Mouse (Mus musculus) MEL (cell line): ENCODE data around the gene Thap3. TPM values are rescaled to one million over a fixed set of nuclear protein-coding genes. Genes with fewer than 3 reads are reported as not detected.

ENCODE experiments used
- DNase-seq: peaks from one replicate; pipeline ENCODE4 v3.0.0; 2011; ENCODE audit warnings: low read depth, low spot score
- H3K27ac ChIP-seq: 2 replicates; pipeline ENCODE4 v1.5.1; 2012; ENCODE audit warnings: low read depth, mild to moderate bottlenecking, control low read depth, low read length, moderate library complexity; ENCODE audit not compliant: control insufficient read depth
- H3K27me3 ChIP-seq, 2 experiments: fragments of 150-350 bp in 1 of 2; sonication (generic) in 1 of 2; 2 replicates each; pipeline ENCODE4 v1.6.1; 2012; ENCODE audit warnings: low read length in 2 of 2, mild to moderate bottlenecking in 2 of 2, improper control_type of control experiment in 1 of 2, moderate library complexity in 1 of 2; ENCODE audit not compliant: insufficient read depth in 2 of 2, control insufficient read depth in 1 of 2
- H3K36me3 ChIP-seq, 2 experiments: 2 replicates each; pipeline ENCODE4 v1.6.1; 2012 to 2014; ENCODE audit warnings: low read length in 2 of 2, improper control_type of control experiment in 1 of 2, inconsistent platforms in 1 of 2, mild to moderate bottlenecking in 1 of 2; ENCODE audit not compliant: insufficient read depth in 2 of 2, control insufficient read depth in 1 of 2
- H3K4me1 ChIP-seq, 2 experiments: fragments of 150-350 bp in 1 of 2; sonication (generic) in 1 of 2; 2 replicates each; pipeline ENCODE4 v1.6.1; 2012; ENCODE audit warnings: low read length in 2 of 2, improper control_type of control experiment in 1 of 2, mild to moderate bottlenecking in 1 of 2; ENCODE audit not compliant: insufficient read depth in 2 of 2, control insufficient read depth in 1 of 2
- H3K4me3 ChIP-seq, 2 experiments: fragments of 150-350 bp in 1 of 2; sonication (generic) in 1 of 2; 2 replicates each; pipeline ENCODE4 v1.5.1; 2012; ENCODE audit warnings: low read depth in 2 of 2, low read length in 2 of 2, mild to moderate bottlenecking in 2 of 2, moderate library complexity in 2 of 2, control low read depth in 1 of 2, improper control_type of control experiment in 1 of 2; ENCODE audit not compliant: control insufficient read depth in 1 of 2, insufficient read depth in 1 of 2
- H3K79me2 ChIP-seq: 2 replicates; pipeline ENCODE4 v1.6.1; 2012; ENCODE audit warnings: mild to moderate bottlenecking, low read length, moderate library complexity; ENCODE audit not compliant: control insufficient read depth, poor library complexity, insufficient read depth
- H3K9ac ChIP-seq: 2 replicates; pipeline ENCODE4 v1.6.1; 2012; ENCODE audit warnings: low read depth, mild to moderate bottlenecking, control low read depth, low read length, moderate library complexity; ENCODE audit not compliant: control insufficient read depth, poor library complexity, severe bottlenecking
- H3K9me3 ChIP-seq: fragments of 150-350 bp; sonication (generic); replicated peaks from 2 replicates; pipeline ENCODE4 v1.6.1; 2012; ENCODE audit warnings: mild to moderate bottlenecking, low read length, improper control_type of control experiment, moderate library complexity; ENCODE audit not compliant: insufficient read depth
- BHLHE40 ChIP-seq: IDR thresholded peaks from 2 replicates; pipeline ENCODE4 v1.6.1; 2012; ENCODE audit warnings: low read depth, mild to moderate bottlenecking, inconsistent platforms, low read length, improper control_type of control experiment, borderline replicate concordance
- CHD1 ChIP-seq: IDR thresholded peaks from 2 replicates; pipeline ENCODE4 v1.6.1; 2012; ENCODE audit warnings: low read depth, mild to moderate bottlenecking, inconsistent platforms, low read length, improper control_type of control experiment
- CHD2 ChIP-seq: IDR thresholded peaks from 2 replicates; pipeline ENCODE4 v1.6.1; 2011; ENCODE audit warnings: low read length, improper control_type of control experiment
- CTCF ChIP-seq, 3 experiments: IDR thresholded peaks in 2 of 3; conservative IDR thresholded peaks in 1 of 3; 2 replicates each; pipeline ENCODE4 v1.5.1; 2011 to 2012; ENCODE audit warnings: low read length in 3 of 3, low read depth in 2 of 3, mild to moderate bottlenecking in 2 of 3, improper control_type of control experiment in 1 of 3, inconsistent platforms in 1 of 3, mixed read lengths in 1 of 3, moderate library complexity in 1 of 3; ENCODE audit not compliant: control insufficient read depth in 1 of 3, insufficient read depth in 1 of 3, poor library complexity in 1 of 3, severe bottlenecking in 1 of 3
- E2F4 ChIP-seq: IDR thresholded peaks from 2 replicates; pipeline ENCODE4 v1.6.1; 2011; ENCODE audit warnings: low read depth, low read length, improper control_type of control experiment, borderline replicate concordance
- ELF1 ChIP-seq: IDR thresholded peaks from 2 replicates; pipeline ENCODE4 v1.6.1; 2014; ENCODE audit warnings: low read depth, mild to moderate bottlenecking, inconsistent platforms, low read length, improper control_type of control experiment, moderate library complexity
- EP300 ChIP-seq, 2 experiments: IDR thresholded peaks; 2 replicates each; pipeline ENCODE4 v1.6.1; 2011; ENCODE audit warnings: improper control_type of control experiment in 2 of 2, low read length in 2 of 2, low read depth in 1 of 2, mild to moderate bottlenecking in 1 of 2
- ETS1 ChIP-seq: IDR thresholded peaks from 2 replicates; pipeline ENCODE4 v1.6.1; 2012; ENCODE audit warnings: low read depth, mild to moderate bottlenecking, inconsistent platforms, low read length, improper control_type of control experiment, moderate library complexity
- GATA1 ChIP-seq: IDR thresholded peaks from 2 replicates; pipeline ENCODE4 v1.6.1; 2011; ENCODE audit warnings: low read depth, low read length, improper control_type of control experiment
- JUND ChIP-seq: IDR thresholded peaks from 2 replicates; pipeline ENCODE4 v1.6.1; 2011; ENCODE audit warnings: low read depth, mild to moderate bottlenecking, improper control_type of control experiment, low read length
- KAT2A ChIP-seq: conservative IDR thresholded peaks from 2 replicates; pipeline ENCODE4 v1.6.1; 2012; ENCODE audit warnings: low read depth, low read length, improper control_type of control experiment, inconsistent platforms
- MAX ChIP-seq: IDR thresholded peaks from 2 replicates; pipeline ENCODE4 v1.6.1; 2011; ENCODE audit warnings: low read length, improper control_type of control experiment
- MEF2A ChIP-seq: IDR thresholded peaks from 2 replicates; pipeline ENCODE4 v1.6.1; 2014; ENCODE audit warnings: low read depth, mild to moderate bottlenecking, inconsistent platforms, low read length, improper control_type of control experiment; ENCODE audit not compliant: poor library complexity, insufficient replicate concordance, severe bottlenecking; ENCODE audit errors: extremely low read depth
- MYB ChIP-seq: IDR thresholded peaks from 2 replicates; pipeline ENCODE4 v1.6.1; 2011; ENCODE audit warnings: mild to moderate bottlenecking, low read depth, low read length, improper control_type of control experiment
- NELFE ChIP-seq: IDR thresholded peaks from 2 replicates; pipeline ENCODE4 v1.6.1; 2011; ENCODE audit warnings: low read depth, low read length, improper control_type of control experiment
- POLR2A ChIP-seq, 2 experiments: IDR thresholded peaks; 2 replicates each; pipeline ENCODE4 v1.6.1; 2011 to 2012; ENCODE audit warnings: low read length in 2 of 2, mild to moderate bottlenecking in 2 of 2, control low read depth in 1 of 2, improper control_type of control experiment in 1 of 2, low read depth in 1 of 2, moderate library complexity in 1 of 2; ENCODE audit not compliant: control insufficient read depth in 1 of 2, insufficient read depth in 1 of 2, poor library complexity in 1 of 2
- POLR2AphosphoS2 ChIP-seq: IDR thresholded peaks from 2 replicates; pipeline ENCODE4 v1.6.1; 2011; ENCODE audit warnings: low read length, improper control_type of control experiment
- POLR2AphosphoS5 ChIP-seq: IDR thresholded peaks from 2 replicates; pipeline ENCODE4 v1.6.1; 2012; ENCODE audit warnings: low read depth, borderline replicate concordance, mild to moderate bottlenecking, inconsistent platforms, low read length, moderate library complexity, mixed read lengths
- TCF12 ChIP-seq: IDR thresholded peaks from 2 replicates; pipeline ENCODE4 v1.6.1; 2014; ENCODE audit warnings: low read depth, mild to moderate bottlenecking, inconsistent platforms, low read length, improper control_type of control experiment, moderate library complexity
- USF1 ChIP-seq: IDR thresholded peaks from 2 replicates; pipeline ENCODE4 v1.6.1; 2014; ENCODE audit warnings: low read depth, mild to moderate bottlenecking, inconsistent platforms, low read length, improper control_type of control experiment, moderate library complexity
- ZKSCAN1 ChIP-seq: IDR thresholded peaks from 2 replicates; pipeline ENCODE4 v1.6.1; 2012; ENCODE audit warnings: low read depth, mild to moderate bottlenecking, inconsistent platforms, low read length, improper control_type of control experiment, moderate library complexity
- ZNF384 ChIP-seq: IDR thresholded peaks from 2 replicates; pipeline ENCODE4 v1.6.1; 2012; ENCODE audit warnings: low read depth, mild to moderate bottlenecking, inconsistent platforms, low read length, improper control_type of control experiment
- polyA plus RNA-seq, 2 experiments: library from polyadenylated mRNA; stranded (reverse) in 1 of 2; unstranded in 1 of 2; fragments of >175 nt in 1 of 2; fragments of >200 nt in 1 of 2; gene quantifications; 2 replicates each; pipeline versions ENCODE4 v1.2.1 to v1.2.4; 2012; ENCODE audit warnings: low replicate concordance in 2 of 2, low read depth in 1 of 2; ENCODE audit not compliant: insufficient read length in 2 of 2, insufficient read depth in 1 of 2, missing spikeins in 1 of 2
- total RNA-seq: library from RNA; depleted of rRNA; stranded (reverse); fragments of 300-350 nt; gene quantifications from 2 replicates; pipeline ENCODE4 v1.2.3, GENCODE M21; 2012

The Thap3 gene
- total and polyA plus RNA-seq, 3 experiments: 13.7 to 17.2 TPM; not detected in 1

DNA sequence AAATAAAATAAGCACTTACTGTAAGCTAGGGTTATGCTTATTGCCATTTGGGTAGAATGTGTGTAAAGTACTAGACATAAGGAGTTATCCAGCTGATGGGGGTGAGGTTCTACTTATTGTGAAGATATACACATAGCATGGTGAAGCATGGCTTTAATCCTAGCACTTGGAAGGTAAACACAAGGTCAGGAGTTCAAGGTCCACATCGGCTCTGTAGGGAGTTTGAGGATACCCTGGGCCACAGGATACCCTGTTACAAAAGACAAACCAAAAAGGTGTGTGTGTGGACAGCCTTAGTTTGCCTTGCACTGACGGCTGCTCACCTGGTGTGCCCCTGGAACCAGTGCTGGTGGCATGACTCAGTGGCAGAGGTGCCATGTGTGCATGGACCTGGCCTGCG, 50.7 kb downstream of the Thap3 start:
- Histone ChIP-seq H3K4me1 (peaks cover 0 to 15% of the 10 kb centered on the region in 2 experiments; a peak in 3 of 4 replicates), H3K9ac (no peak overlapping the region), H3K9me3 (no peaks in the 10 kb centered on the region), H3K27ac (no peak overlapping the region), H3K36me3 (peaks cover 0 to 19% of the 10 kb centered on the region in 2 experiments), H3K27me3 (no peaks in the 10 kb centered on the region), H3K79me2 (peaks cover 79% of the 10 kb centered on the region), H3K4me3 (no peak overlapping the region)
- TF ChIP-seq USF1: no peak
- TF ChIP-seq POLR2AphosphoS5: no peak
- TF ChIP-seq KAT2A: no peak
- no peak for TF ChIP-seq CTCF (IDR thresholded peaks at IDR 0.05 in 2 of 3, conservative IDR thresholded peaks at IDR 0.05 in 1 of 3; ENCODE audit: control insufficient read depth in 1 of 3, insufficient read depth in 1 of 3, low read depth in 2 of 3, low read length in 3 of 3, poor library complexity in 1 of 3, severe bottlenecking in 1 of 3)
- TF ChIP-seq NELFE: no peak
- no peak for TF ChIP-seq MYB
- TF ChIP-seq BHLHE40: no peak
- no peak for TF ChIP-seq CHD1
- TF ChIP-seq EP300 (IDR thresholded peaks at IDR 0.05; ENCODE audit: low read depth in 1 of 2, low read length in 2 of 2): no peak
- TF ChIP-seq CHD2: no peak
- no peak for TF ChIP-seq JUND
- no peak for TF ChIP-seq MEF2A
- TF ChIP-seq POLR2AphosphoS2: no peak
- no peak for TF ChIP-seq ETS1
- TF ChIP-seq ELF1: no peak
- TF ChIP-seq TCF12: no peak
- no peak for TF ChIP-seq E2F4
- no peak for DNase-seq

DNA sequence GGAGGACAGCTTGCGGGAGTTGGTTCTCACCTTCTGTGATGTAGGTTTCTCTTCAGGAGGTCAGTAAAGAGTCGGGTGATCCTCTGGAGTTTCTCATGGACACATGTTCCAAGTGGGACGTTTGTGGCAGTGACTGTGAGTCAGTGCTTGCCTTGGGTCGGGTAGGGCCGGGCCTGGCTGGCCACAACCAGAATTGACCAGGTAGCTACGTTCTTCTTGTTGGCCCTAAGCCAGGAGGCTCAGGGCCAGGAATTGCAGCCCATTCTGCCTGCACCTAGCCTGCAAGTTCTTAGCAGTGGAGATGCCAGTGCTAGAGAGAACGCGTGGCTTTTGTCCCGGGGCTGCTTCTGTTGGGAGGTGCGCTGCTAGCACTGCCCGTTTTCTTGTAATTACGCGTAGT, 51.4 kb downstream of the Thap3 start:
- Histone ChIP-seq H3K4me1 (peaks cover 0 to 19% of the 10 kb centered on the region in 2 experiments; a peak in 3 of 4 replicates), H3K79me2 (peaks cover 79% of the 10 kb centered on the region), H3K4me3 (no peak overlapping the region), H3K27ac (no peak overlapping the region), H3K27me3 (no peaks in the 10 kb centered on the region), H3K36me3 (peaks cover 0 to 19% of the 10 kb centered on the region in 2 experiments), H3K9me3 (no peaks in the 10 kb centered on the region), H3K9ac (no peak overlapping the region)
- no peak for DNase-seq
- TF ChIP-seq GATA1 (no peak), CHD2 (no peak), ETS1 (no peak), KAT2A (no peak), MEF2A (no peak), ZNF384 (no peak), EP300 (IDR thresholded peaks at IDR 0.05; ENCODE audit: low read depth in 1 of 2, low read length in 2 of 2) (no peak), MAX (no peak), JUND (no peak), POLR2A (IDR thresholded peaks at IDR 0.05; ENCODE audit: control insufficient read depth in 1 of 2, insufficient read depth in 1 of 2, low read depth in 1 of 2, low read length in 2 of 2, poor library complexity in 1 of 2) (no peak), TCF12 (no peak), USF1 (no peak), ZKSCAN1 (no peak), E2F4 (no peak), MYB (no peak)
